Comparison of ENCODE assay signal across 15 mouse cellular contexts in the genomic region with DNA sequence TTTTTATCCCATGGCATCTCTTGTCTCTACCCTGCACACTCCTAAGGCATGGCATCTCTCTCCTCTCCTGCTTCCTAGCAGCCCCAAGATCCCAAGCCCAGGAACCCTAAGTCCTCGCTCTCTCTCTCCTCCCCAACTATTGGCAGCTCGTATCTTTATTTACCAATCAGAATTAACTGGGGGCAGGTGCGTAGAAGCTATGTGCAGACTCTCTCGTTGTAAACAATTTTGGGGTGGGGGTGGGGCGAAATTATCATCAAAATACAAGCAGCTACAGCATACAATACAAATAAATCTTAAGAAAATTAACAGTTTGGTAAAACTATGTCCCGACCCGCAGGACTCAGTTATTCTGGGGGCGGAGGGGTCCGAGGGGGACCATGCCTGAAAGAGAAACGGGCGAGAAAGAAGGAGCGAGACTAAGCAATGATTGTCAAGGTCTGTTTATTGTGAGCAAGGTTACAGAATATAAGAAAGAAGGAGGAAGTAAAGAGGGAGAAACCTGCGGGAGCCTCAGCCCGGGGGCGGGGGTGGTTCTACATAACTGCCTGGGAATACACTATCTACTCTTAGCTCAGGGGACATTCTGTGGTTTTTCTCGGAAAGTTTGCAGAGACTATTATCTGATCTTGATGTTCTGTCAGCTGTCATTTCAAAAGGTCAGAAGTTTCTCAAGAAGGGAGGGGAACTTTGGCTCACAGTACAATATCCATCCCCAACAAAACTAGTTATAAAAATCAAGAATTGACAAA. TPM values are rescaled to one million over a fixed set of nuclear protein-coding genes. Genes with fewer than 3 reads are reported as not detected.
DNase-seq lines count a peak whose midpoint lies in the region; ATAC-seq and TF ChIP-seq lines count a peak whose summit lies in the region.
"Had no signal": no experiment of that assay in that cellular context is flagged by ENCODE, and none has a peak within 500 bp of the region (broad histone marks: within the 10 kb centered on the region; RNA-seq: fewer than 3 reads in every experiment).

No protein-coding gene starts in this region.

- WGBS in liver, adult 2 months: 71% methylated on average over 16 of the region's 16 CpGs
- WGBS in midbrain, embryonic 13.5 days: 87% methylated on average over 16 of the region's 16 CpGs

- no peak overlapping the region for H3K9ac ChIP-seq in liver, adult 2 months (ENCODE audit: low read depth, low read length)
- H3K9ac ChIP-seq in midbrain, embryonic 13.5 days (replicated peaks): no peak overlapping the region
- H3K9ac ChIP-seq: forebrain, embryonic 13.5 days; heart, embryonic 13.5 days had no signal

- no peak for ATAC-seq in frontal cortex, adult (ENCODE audit: low TSS enrichment)
- ATAC-seq in midbrain, embryonic 13.5 days: no peak
- ATAC-seq: forebrain, embryonic 13.5 days had no signal

- peaks cover 7% of the 10 kb centered on the region; the same call in 1 of the 2 replicates for H3K4me1 ChIP-seq in liver, adult 2 months (ENCODE audit: control insufficient read depth, insufficient read depth, low read length)
- H3K4me1 ChIP-seq in midbrain, embryonic 13.5 days (replicated peaks): no peaks in the 10 kb centered on the region
- H3K4me1 ChIP-seq: forebrain, embryonic 13.5 days; heart, embryonic 13.5 days; limb, embryonic 10.5 days had no signal

- H3K4me2 ChIP-seq in midbrain, embryonic 13.5 days (replicated peaks): no peak overlapping the region
- H3K4me2 ChIP-seq: forebrain, embryonic 13.5 days; heart, embryonic 13.5 days had no signal

- no peak for TF ChIP-seq POLR2A in liver, adult 2 months (IDR thresholded peaks at IDR 0.05; ENCODE audit: extremely low read depth, insufficient read depth, low read length)

- H3K9me3 ChIP-seq in midbrain, embryonic 13.5 days: no peaks in the 10 kb centered on the region
- H3K9me3 ChIP-seq: forebrain, embryonic 13.5 days; heart, embryonic 13.5 days; limb, embryonic 10.5 days had no signal

- H3K4me3 ChIP-seq in liver, adult 2 months (ENCODE audit: insufficient read depth, low read depth, low read length): no peak overlapping the region
- H3K4me3 ChIP-seq in midbrain, embryonic 13.5 days (replicated peaks): no peak overlapping the region
- H3K4me3 ChIP-seq: forebrain, embryonic 13.5 days; heart, embryonic 13.5 days; limb, embryonic 10.5 days had no signal

- H3K27me3 ChIP-seq in liver, adult 2 months (ENCODE audit: control insufficient read depth, insufficient read depth, low read length): no peaks in the 10 kb centered on the region
- H3K27me3 ChIP-seq in midbrain, embryonic 13.5 days: no peaks in the 10 kb centered on the region
- H3K27me3 ChIP-seq: forebrain, embryonic 13.5 days; heart, embryonic 13.5 days had no signal

- peak; percentile 7 for DNase-seq in ovary, postnatal 36 days (ENCODE audit: low spot score)
- DNase-seq in ovary, postnatal 10 days (ENCODE audit: low spot score): no peak
- peak; percentile 45 for DNase-seq in liver, adult 2 months (ENCODE audit: extremely low read depth, low read depth, low spot score)
- peak; percentile 61 for DNase-seq in naive thymus-derived CD4-positive, alpha-beta T cell, adult 2 months (ENCODE audit: low read depth)
- DNase-seq in thymus, postnatal 4 days: peak; percentile 57
- no peak for DNase-seq in left cerebral cortex, postnatal 10 days (ENCODE audit: extremely low spot score in 1 of 2, low spot score in 2 of 2)
- DNase-seq: adrenal gland, postnatal 14 days; cerebellum, postnatal 36 days; kidney, adult 9 months had no signal

- intact Hi-C loops in left cerebral cortex, postnatal 10 days (cut with DNase I): no loop called here

- no peak for TF ChIP-seq CTCF in liver, adult 2 months (IDR thresholded peaks at IDR 0.05; ENCODE audit: low read depth, low read length)

- H3K36me3 ChIP-seq in liver, adult 2 months (ENCODE audit: control insufficient read depth, insufficient read depth, low read length): no peaks in the 10 kb centered on the region
- no peaks in the 10 kb centered on the region for H3K36me3 ChIP-seq in midbrain, embryonic 13.5 days
- H3K36me3 ChIP-seq: heart, embryonic 13.5 days; limb, embryonic 10.5 days had no signal

- no peaks in the 10 kb centered on the region for H3K79me2 ChIP-seq in liver, adult 2 months (ENCODE audit: control insufficient read depth, insufficient read depth, low read length)

- H3K27ac ChIP-seq in liver, adult 2 months (replicated peaks; ENCODE audit: insufficient read depth, low read depth, low read length): peak overlapping the region; percentile 54; the same call in 1 of the 2 replicates
- H3K27ac ChIP-seq in midbrain, embryonic 13.5 days: no peak overlapping the region
- H3K27ac ChIP-seq: forebrain, embryonic 13.5 days; heart, embryonic 13.5 days; limb, embryonic 10.5 days had no signal

RNA-seq across cellular contexts. Expression of a gene that starts 16.0 kb away (rescaled TPM):
- not detected in 2 replicates for total RNA-seq in liver, adult 2 months (2014; rRNA removed)
- polyA plus RNA-seq in liver, adult 2 months (2012; rRNA removed): not detected in 2 replicates
- total RNA-seq in left cerebral cortex, postnatal 10 days (2021): not detected
- not detected in 2 replicates for polyA plus RNA-seq in midbrain, embryonic 13.5 days (2015; fragmentation: Nextera tagmentation; extraction: Ambion mirVana)
- total RNA-seq: adrenal gland, postnatal 14 days; midbrain, postnatal 0 days had no signal
- polyA plus RNA-seq: forebrain, embryonic 13.5 days; limb, embryonic 10.5 days; midbrain, postnatal 0 days had no signal

RNA-seq across cellular contexts. Expression of a gene that starts 34.7 kb away (rescaled TPM):
- not detected in 2 replicates for total RNA-seq in liver, adult 2 months (2014; rRNA removed)
- not detected in 2 replicates for polyA plus RNA-seq in liver, adult 2 months (2012; rRNA removed)
- total RNA-seq in left cerebral cortex, postnatal 10 days (2021): not detected
- not detected in 2 replicates for polyA plus RNA-seq in midbrain, embryonic 13.5 days (2015; fragmentation: Nextera tagmentation; extraction: Ambion mirVana)
- total RNA-seq: adrenal gland, postnatal 14 days; midbrain, postnatal 0 days had no signal
- polyA plus RNA-seq: forebrain, embryonic 13.5 days; heart, embryonic 13.5 days; limb, embryonic 10.5 days; midbrain, postnatal 0 days had no signal

RNA-seq across cellular contexts. Expression of a gene that starts 50.0 kb away (rescaled TPM):
- not detected in 2 replicates for total RNA-seq in liver, adult 2 months (2014; rRNA removed)
- polyA plus RNA-seq in liver, adult 2 months (2012; rRNA removed): not detected in 2 replicates
- not detected for total RNA-seq in left cerebral cortex, postnatal 10 days (2021)
- polyA plus RNA-seq in midbrain, embryonic 13.5 days (2015; fragmentation: Nextera tagmentation; extraction: Ambion mirVana): 0.16 TPM in 1 of 2 replicates, not detected in the other
- total RNA-seq: adrenal gland, postnatal 14 days; midbrain, postnatal 0 days had no signal
- polyA plus RNA-seq: heart, embryonic 13.5 days; limb, embryonic 10.5 days had no signal

Comparison
In these comparisons a context has a peak if more than half of its experiments do, and no peak if none do; other contexts are left out.
1. DNase-seq: peak in ovary, postnatal 36 days (single experiment), liver, adult 2 months (single experiment), naive thymus-derived CD4-positive, alpha-beta T cell, adult 2 months (single experiment) and thymus, postnatal 4 days (single experiment); none in ovary, postnatal 10 days (single experiment) and left cerebral cortex, postnatal 10 days (0 of 2).